7 mouse cellular contexts compared by ENCODE assay signal in the genomic region with DNA sequence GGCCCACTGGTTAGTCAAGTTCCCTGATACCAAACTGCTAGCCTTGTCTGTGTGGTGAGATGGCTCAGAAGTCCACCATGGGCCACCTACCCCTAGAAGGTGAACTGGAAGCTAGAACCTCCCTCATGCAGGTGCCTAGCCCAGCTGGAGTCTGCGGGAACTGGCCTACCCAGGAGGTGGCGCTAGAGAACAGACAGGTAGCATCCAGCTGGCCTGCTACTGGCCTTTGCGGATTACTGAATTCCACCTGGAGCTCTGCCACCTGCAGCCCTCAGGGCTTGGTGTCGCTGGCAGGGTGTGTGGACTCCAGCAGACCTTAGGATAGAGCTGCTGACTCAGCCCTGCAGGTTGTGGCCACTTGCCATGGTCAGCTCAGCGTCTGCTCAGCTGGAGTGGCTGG.
DNase-seq lines count a peak whose midpoint lies in the region.

No protein-coding gene starts in this region.

- DNase-seq in ovary, postnatal 14 days (ENCODE audit: low spot score): peak; percentile 6
- no peak for DNase-seq in ovary, postnatal 10 days (ENCODE audit: low spot score)
- peak; percentile 31 to 74 for DNase-seq in adrenal gland, adult (ENCODE audit: inconsistent age in 2 of 2, low spot score in 1 of 2)
- DNase-seq in cerebellum, adult 8-10 months: peak; percentile 79
- peak; percentile 44 to 69 for DNase-seq in heart, postnatal 14 days
- DNase-seq in lung, postnatal 36 days: peak; percentile 70
- no peak for DNase-seq in c-Kit-positive CD71-positive TER-119-positive erythroid progenitor cells, embryonic 14.5 days (ENCODE audit: low spot score)

- intact Hi-C loops in heart, postnatal 14 days (cut with DNase I): loop anchor here (1.0 to 10.0 kb wide), 2 partner anchors 91 to 326 kb away; no protein-coding TSS in a partner anchor

Comparison
In these comparisons a context has a peak if more than half of its experiments do, and no peak if none do; other contexts are left out.
1. DNase-seq: peak in ovary, postnatal 14 days (single experiment), adrenal gland, adult (2 of 2), cerebellum, adult 8-10 months (single experiment), heart, postnatal 14 days (2 of 2) and lung, postnatal 36 days (single experiment); none in ovary, postnatal 10 days (single experiment) and c-Kit-positive CD71-positive TER-119-positive erythroid progenitor cells, embryonic 14.5 days (single experiment).